Mouse (Mus musculus): ENCODE measurements around the gene Gpr87. TPM values are rescaled to one million over a fixed set of nuclear protein-coding genes. Genes with fewer than 3 reads are reported as not detected.
"Not testable (repeated sequence)": the region's sequence is repeated elsewhere in the genome, so short reads cannot be mapped to it uniquely, and the experiment has no call there.

Gene Gpr87
- polyA plus RNA-seq, 1 experiment = not detected

- H3K36me3 ChIP-seq (replicated peaks; ENCODE audit: low read length) = peaks cover 69% of the 10 kb centered on the region
- TF ChIP-seq GATA1 (IDR thresholded peaks at IDR 0.05; ENCODE audit: borderline replicate concordance, low read length) (no peak), FLI1 (IDR thresholded peaks at IDR 0.05; ENCODE audit: low read length) (no peak)
- H3K4me1 ChIP-seq = peaks cover 95% of the 10 kb centered on the region
- H3K9me3 ChIP-seq = no peaks in the 10 kb centered on the region
- H3K4me3 ChIP-seq (replicated peaks) = no peak overlapping the region
- H3K27me3 ChIP-seq (replicated peaks) = no peaks in the 10 kb centered on the region
Observed at GRCm38 (mm10) chr3:59145194-59145593, 49.7 kb downstream of the Gpr87 start.

GRCm38 (mm10) chr3:59141507-59142305 lies 53.2 kb downstream of the Gpr87 start:
- no peaks in the 10 kb centered on the region for H3K27me3 ChIP-seq (replicated peaks)
- H3K9me3 ChIP-seq = no peaks in the 10 kb centered on the region
- TF ChIP-seq GATA1 (IDR thresholded peaks at IDR 0.05; ENCODE audit: borderline replicate concordance, low read length) (no peak), FLI1 (IDR thresholded peaks at IDR 0.05; ENCODE audit: low read length) (no peak)
- H3K36me3 ChIP-seq (replicated peaks; ENCODE audit: low read length) = peaks cover 81% of the 10 kb centered on the region
- H3K4me1 ChIP-seq = peaks cover 95% of the 10 kb centered on the region
- no peak overlapping the region for H3K4me3 ChIP-seq (replicated peaks)

- not testable (repeated sequence) for H3K9me3 ChIP-seq; H3K4me3 ChIP-seq (replicated peaks); H3K27me3 ChIP-seq (replicated peaks)
- Histone ChIP-seq H3K4me1 (peaks cover 92% of the 10 kb centered on the region), H3K36me3 (replicated peaks; ENCODE audit: low read length) (peaks cover 86% of the 10 kb centered on the region)
Observed at GRCm38 (mm10) chr3:59140941-59141340, 54.0 kb downstream of the Gpr87 start.

- Histone ChIP-seq H3K27me3 (replicated peaks) (no peaks in the 10 kb centered on the region), H3K36me3 (replicated peaks; ENCODE audit: low read length) (peaks cover 89% of the 10 kb centered on the region), H3K4me3 (replicated peaks) (no peak overlapping the region), H3K9me3 (no peaks in the 10 kb centered on the region), H3K4me1 (peaks cover 90% of the 10 kb centered on the region)
- TF ChIP-seq GATA1 (IDR thresholded peaks at IDR 0.05; ENCODE audit: borderline replicate concordance, low read length) = no peak
- no peak for TF ChIP-seq FLI1 (IDR thresholded peaks at IDR 0.05; ENCODE audit: low read length)
Observed at GRCm38 (mm10) chr3:59140115-59140514, 54.8 kb downstream of the Gpr87 start.

- peaks cover 89% of the 10 kb centered on the region for H3K4me1 ChIP-seq
- no peak for TF ChIP-seq FLI1 (IDR thresholded peaks at IDR 0.05; ENCODE audit: low read length)
- TF ChIP-seq GATA1 (IDR thresholded peaks at IDR 0.05; ENCODE audit: borderline replicate concordance, low read length) = no peak
- peaks cover 93% of the 10 kb centered on the region for H3K36me3 ChIP-seq (replicated peaks; ENCODE audit: low read length)
- H3K9me3 ChIP-seq = no peaks in the 10 kb centered on the region
- H3K4me3 ChIP-seq (replicated peaks) = no peak overlapping the region
- H3K27me3 ChIP-seq (replicated peaks) = no peaks in the 10 kb centered on the region
Observed at GRCm38 (mm10) chr3:59139651-59140051, 55.3 kb downstream of the Gpr87 start.

- peaks cover 89% of the 10 kb centered on the region for H3K4me1 ChIP-seq
- H3K9me3 ChIP-seq = no peaks in the 10 kb centered on the region
- no peaks in the 10 kb centered on the region for H3K27me3 ChIP-seq (replicated peaks)
- TF ChIP-seq FLI1 (IDR thresholded peaks at IDR 0.05; ENCODE audit: low read length) (no peak), GATA1 (IDR thresholded peaks at IDR 0.05; ENCODE audit: borderline replicate concordance, low read length) (no peak)
- H3K4me3 ChIP-seq (replicated peaks) = no peak overlapping the region
- peaks cover 94% of the 10 kb centered on the region for H3K36me3 ChIP-seq (replicated peaks; ENCODE audit: low read length)
Observed at GRCm38 (mm10) chr3:59138946-59139468, 55.9 kb downstream of the Gpr87 start.

- no peak for TF ChIP-seq GATA1 (IDR thresholded peaks at IDR 0.05; ENCODE audit: borderline replicate concordance, low read length)
- TF ChIP-seq FLI1 (IDR thresholded peaks at IDR 0.05; ENCODE audit: low read length) = no peak
- Histone ChIP-seq H3K9me3 (no peaks in the 10 kb centered on the region), H3K4me1 (peaks cover 94% of the 10 kb centered on the region)
Observed at GRCm38 (mm10) chr3:59135911-59136653, 58.8 kb downstream of the Gpr87 start.

GRCm38 (mm10) chr3:59133189-59133588 lies 61.7 kb downstream of the Gpr87 start:
- peak overlapping the region; percentile 72 for H3K4me3 ChIP-seq (replicated peaks)
- peaks cover 88% of the 10 kb centered on the region for H3K4me1 ChIP-seq
- no peaks in the 10 kb centered on the region for H3K9me3 ChIP-seq
- no peaks in the 10 kb centered on the region for H3K27me3 ChIP-seq (replicated peaks)
- H3K36me3 ChIP-seq (replicated peaks; ENCODE audit: low read length) = peaks cover 85% of the 10 kb centered on the region
- TF ChIP-seq FLI1 (IDR thresholded peaks at IDR 0.05; ENCODE audit: low read length) (no peak), GATA1 (IDR thresholded peaks at IDR 0.05; ENCODE audit: borderline replicate concordance, low read length) (peak; percentile 75; the same call in 1 of the 3 replicates)

More at GRCm38 (mm10) chr3:59135911-59136653, 58.8 kb downstream of the Gpr87 start:
- no peak overlapping the region for H3K4me3 ChIP-seq (replicated peaks)
- peaks cover 89% of the 10 kb centered on the region for H3K36me3 ChIP-seq (replicated peaks; ENCODE audit: low read length)
- no peaks in the 10 kb centered on the region for H3K27me3 ChIP-seq (replicated peaks)

- no peaks in the 10 kb centered on the region for H3K9me3 ChIP-seq
- no peaks in the 10 kb centered on the region for H3K27me3 ChIP-seq (replicated peaks)
- no peak overlapping the region for H3K4me3 ChIP-seq (replicated peaks)
- no peak for TF ChIP-seq GATA1 (IDR thresholded peaks at IDR 0.05; ENCODE audit: borderline replicate concordance, low read length)
- no peak for TF ChIP-seq FLI1 (IDR thresholded peaks at IDR 0.05; ENCODE audit: low read length)
- peaks cover 85% of the 10 kb centered on the region for H3K36me3 ChIP-seq (replicated peaks; ENCODE audit: low read length)
- H3K4me1 ChIP-seq = peaks cover 88% of the 10 kb centered on the region
Observed at GRCm38 (mm10) chr3:59131966-59132365, 62.9 kb downstream of the Gpr87 start.

GRCm38 (mm10) chr3:59131081-59131480 lies 63.8 kb downstream of the Gpr87 start:
- Histone ChIP-seq H3K36me3 (replicated peaks; ENCODE audit: low read length) (peaks cover 79% of the 10 kb centered on the region), H3K9me3 (no peaks in the 10 kb centered on the region), H3K27me3 (replicated peaks) (no peaks in the 10 kb centered on the region), H3K4me3 (replicated peaks) (no peak overlapping the region), H3K4me1 (peaks cover 84% of the 10 kb centered on the region)
- TF ChIP-seq GATA1 (IDR thresholded peaks at IDR 0.05; ENCODE audit: borderline replicate concordance, low read length) (no peak), FLI1 (IDR thresholded peaks at IDR 0.05; ENCODE audit: low read length) (no peak)
